Mouse (Mus musculus): ENCODE measurements around the gene Fcer2a. TPM values are rescaled to one million over a fixed set of nuclear protein-coding genes. Genes with fewer than 3 reads are reported as not detected.
A peak's percentile ranks its signal among the peaks of the same experiment; 100 is the strongest.

Gene Fcer2a
- polyA plus RNA-seq, 1 experiment from 2014 or later, result 0.32 TPM

DNA sequence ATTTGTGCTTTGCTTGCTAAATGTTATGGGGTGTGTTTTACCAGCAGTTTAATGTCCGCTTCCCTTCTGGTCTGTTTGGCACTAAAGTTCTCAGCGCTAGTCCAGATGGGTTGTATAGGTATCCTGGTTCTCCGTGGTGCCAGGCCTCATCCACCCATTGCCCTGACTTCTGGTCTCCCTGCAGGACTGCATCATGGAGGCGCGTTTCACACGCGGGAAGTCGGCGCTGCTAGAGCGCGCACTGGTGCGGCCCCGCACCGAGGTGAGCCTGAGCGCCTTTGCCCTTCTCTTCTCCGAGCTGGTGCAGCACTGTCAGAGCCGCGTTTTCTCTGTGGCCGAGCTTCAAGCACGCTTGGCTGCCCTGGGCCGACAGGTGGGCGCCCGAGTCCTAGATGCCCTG is 15.1 kb downstream of the Fcer2a start:
- H3K9me3 ChIP-seq (ENCODE audit: low read depth, low read length), result no peaks in the 10 kb centered on the region
- H3K27me3 ChIP-seq (ENCODE audit: insufficient read depth, low read length), result no peaks in the 10 kb centered on the region
- no peak overlapping the region for H3K4me2 ChIP-seq
- H3K9ac ChIP-seq, result no peak overlapping the region
- ATAC-seq (ENCODE audit: insufficient read depth), result no peak
- H3K27ac ChIP-seq (ENCODE audit: low read depth), result no peak overlapping the region
- no peak overlapping the region for H3K4me3 ChIP-seq (ENCODE audit: low read depth, low read length)
- peaks cover 29% of the 10 kb centered on the region for H3K36me3 ChIP-seq (ENCODE audit: insufficient read depth)
- no peak for DNase-seq
- TF ChIP-seq CTCF (IDR thresholded peaks at IDR 0.05; ENCODE audit: low read depth), result no peak
- WGBS, result 93% methylated on average over 23 of the region's 23 CpGs
- H3K4me1 ChIP-seq (ENCODE audit: insufficient read depth), result no peaks in the 10 kb centered on the region

GRCm38 (mm10) chr8:3676993-3677579 is 16.9 kb downstream of the Fcer2a start:
- Histone ChIP-seq H3K9me3 (ENCODE audit: low read depth, low read length) (no peaks in the 10 kb centered on the region), H3K4me3 (ENCODE audit: low read depth, low read length) (peak overlapping the region; percentile 87), H3K27me3 (ENCODE audit: insufficient read depth, low read length) (no peaks in the 10 kb centered on the region), H3K27ac (ENCODE audit: low read depth) (peak overlapping the region; percentile 95), H3K4me1 (ENCODE audit: insufficient read depth) (no peaks in the 10 kb centered on the region), H3K4me2 (peak overlapping the region; percentile 60), H3K9ac (peak overlapping the region; percentile 96), H3K36me3 (ENCODE audit: insufficient read depth) (peaks cover 29% of the 10 kb centered on the region)
- DNase-seq, result peak; percentile 42
- TF ChIP-seq CTCF (IDR thresholded peaks at IDR 0.05; ENCODE audit: low read depth), result no peak
- peak; percentile 13; the same call in 1 of the 2 replicates for ATAC-seq (ENCODE audit: insufficient read depth)
- under 1% methylated on average over 15 of the region's 15 CpGs for WGBS

GRCm38 (mm10) chr8:3676131-3676992 is 17.6 kb downstream of the Fcer2a start, which contains the start of gene Trappc5:
Trappc5 (plus strand) TSS chr8:3676299.
- Histone ChIP-seq H3K4me1 (ENCODE audit: insufficient read depth) (no peaks in the 10 kb centered on the region), H3K36me3 (ENCODE audit: insufficient read depth) (peaks cover 24% of the 10 kb centered on the region), H3K4me3 (ENCODE audit: low read depth, low read length) (peak within 1 kb of the TSS; percentile 87), H3K4me2 (peak within 1 kb of the TSS; percentile 60), H3K9me3 (ENCODE audit: low read depth, low read length) (no peaks in the 10 kb centered on the region), H3K27ac (ENCODE audit: low read depth) (peak within 1 kb of the TSS; percentile 95), H3K9ac (peak within 1 kb of the TSS; percentile 96), H3K27me3 (ENCODE audit: insufficient read depth, low read length) (no peaks in the 10 kb centered on the region)
- peak; percentile 91 for TF ChIP-seq CTCF (IDR thresholded peaks at IDR 0.05; ENCODE audit: low read depth)
- under 1% methylated on average over 61 of the region's 61 CpGs for WGBS
- DNase-seq (peak; percentile 97), ATAC-seq (ENCODE audit: insufficient read depth) (peak; percentile 77)

GRCm38 (mm10) chr8:3674671-3675070 is 19.3 kb downstream of the Fcer2a start:
- Histone ChIP-seq H3K4me1 (ENCODE audit: insufficient read depth) (no peaks in the 10 kb centered on the region), H3K36me3 (ENCODE audit: insufficient read depth) (peaks cover 13% of the 10 kb centered on the region), H3K9ac (no peak overlapping the region), H3K4me3 (ENCODE audit: low read depth, low read length) (no peak overlapping the region), H3K27me3 (ENCODE audit: insufficient read depth, low read length) (no peaks in the 10 kb centered on the region), H3K9me3 (ENCODE audit: low read depth, low read length) (no peaks in the 10 kb centered on the region), H3K27ac (ENCODE audit: low read depth) (no peak overlapping the region), H3K4me2 (no peak overlapping the region)
- WGBS, result 49% methylated on average over 3 of the region's 3 CpGs
- ATAC-seq (ENCODE audit: insufficient read depth) (no peak), DNase-seq (no peak)
- no peak for TF ChIP-seq CTCF (IDR thresholded peaks at IDR 0.05; ENCODE audit: low read depth)

GRCm38 (mm10) chr8:3671980-3672491 is 21.9 kb downstream of the Fcer2a start, which contains the start of gene Fcor:
Fcor (minus strand) TSS chr8:3672362.
- no peaks in the 10 kb centered on the region for H3K4me1 ChIP-seq (ENCODE audit: insufficient read depth)
- WGBS, result 0% methylated on average over 23 of the region's 23 CpGs

GRCm38 (mm10) chr8:3670388-3670787 is 23.6 kb downstream of the Fcer2a start:
- 78% methylated on average over 2 of the region's 2 CpGs for WGBS
- Histone ChIP-seq H3K36me3 (ENCODE audit: insufficient read depth) (no peaks in the 10 kb centered on the region), H3K27ac (ENCODE audit: low read depth) (no peak overlapping the region), H3K4me2 (no peak overlapping the region), H3K27me3 (ENCODE audit: insufficient read depth, low read length) (no peaks in the 10 kb centered on the region), H3K9ac (no peak overlapping the region), H3K9me3 (ENCODE audit: low read depth, low read length) (no peaks in the 10 kb centered on the region), H3K4me1 (ENCODE audit: insufficient read depth) (no peaks in the 10 kb centered on the region), H3K4me3 (ENCODE audit: low read depth, low read length) (no peak overlapping the region)
- ATAC-seq (ENCODE audit: insufficient read depth), result no peak
- DNase-seq, result no peak
- TF ChIP-seq CTCF (IDR thresholded peaks at IDR 0.05; ENCODE audit: low read depth), result no peak

More at GRCm38 (mm10) chr8:3671980-3672491, 21.9 kb downstream of the Fcer2a start, which contains the start of gene Fcor:
- Histone ChIP-seq H3K9me3 (ENCODE audit: low read depth, low read length) (no peaks in the 10 kb centered on the region), H3K4me2 (peak within 1 kb of the TSS; percentile 72), H3K4me3 (ENCODE audit: low read depth, low read length) (peak within 1 kb of the TSS; percentile 52), H3K36me3 (ENCODE audit: insufficient read depth) (no peaks in the 10 kb centered on the region), H3K27ac (ENCODE audit: low read depth) (peak within 1 kb of the TSS; percentile 13; the same call in 1 of the 2 replicates), H3K27me3 (ENCODE audit: insufficient read depth, low read length) (no peaks in the 10 kb centered on the region), H3K9ac (peak within 1 kb of the TSS; percentile 52)
- peak; percentile 92 for TF ChIP-seq CTCF (IDR thresholded peaks at IDR 0.05; ENCODE audit: low read depth)
- peak; percentile 87 for DNase-seq
- ATAC-seq (ENCODE audit: insufficient read depth), result peak; percentile 87

DNA sequence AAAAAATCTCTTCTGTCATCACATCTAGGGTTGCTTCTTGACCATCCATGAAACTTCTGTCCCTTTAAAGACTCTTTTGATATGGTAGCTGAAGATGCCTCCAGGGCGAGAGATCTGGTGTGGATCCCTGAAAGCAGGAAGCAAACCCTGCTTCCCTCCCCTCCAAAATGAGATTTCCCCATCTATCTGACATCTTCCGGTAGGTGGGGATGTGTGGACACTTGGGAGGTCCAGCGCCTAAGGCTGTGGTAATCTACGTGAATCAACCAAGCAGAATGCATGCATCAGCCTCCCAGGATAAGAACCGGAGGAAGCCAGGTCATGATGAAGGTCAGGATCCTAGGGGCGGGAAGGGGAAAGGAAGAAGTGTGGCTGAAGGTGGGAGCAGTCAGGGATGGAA is 28.5 kb downstream of the Fcer2a start, which contains the start of gene Mcemp1:
Gene Mcemp1 (plus strand): TSS at position 248 of the 400 bp plus-strand sequence.
- Histone ChIP-seq H3K27ac (ENCODE audit: low read depth) (no peak within 1 kb of the TSS), H3K9ac (no peak within 1 kb of the TSS), H3K9me3 (ENCODE audit: low read depth, low read length) (no peaks in the 10 kb centered on the region), H3K4me3 (ENCODE audit: low read depth, low read length) (no peak within 1 kb of the TSS), H3K4me2 (no peak within 1 kb of the TSS), H3K36me3 (ENCODE audit: insufficient read depth) (no peaks in the 10 kb centered on the region), H3K27me3 (ENCODE audit: insufficient read depth, low read length) (no peaks in the 10 kb centered on the region), H3K4me1 (ENCODE audit: insufficient read depth) (no peaks in the 10 kb centered on the region)
- 71% methylated on average over 6 of the region's 6 CpGs for WGBS
- ATAC-seq (ENCODE audit: insufficient read depth) (no peak), DNase-seq (no peak)
- no peak for TF ChIP-seq CTCF (IDR thresholded peaks at IDR 0.05; ENCODE audit: low read depth)

All from lung, embryonic 14.5 days (tissue).